Mouse (Mus musculus): Measurements from ENCODE around the gene Hist1h3c. TPM values are rescaled to one million over a fixed set of nuclear protein-coding genes. Genes with fewer than 3 reads are reported as not detected.
A peak's percentile ranks its signal among the peaks of the same experiment; 100 is the strongest.
"Not testable (repeated sequence)": the region's sequence is repeated elsewhere in the genome, so short reads cannot be mapped to it uniquely, and the experiment has no call there.

The Hist1h3c gene
- 1.5 and 2.7 TPM in 2 replicates for polyA plus RNA-seq (2015; fragmentation: Nextera tagmentation; extraction: Ambion mirVana)

DNA sequence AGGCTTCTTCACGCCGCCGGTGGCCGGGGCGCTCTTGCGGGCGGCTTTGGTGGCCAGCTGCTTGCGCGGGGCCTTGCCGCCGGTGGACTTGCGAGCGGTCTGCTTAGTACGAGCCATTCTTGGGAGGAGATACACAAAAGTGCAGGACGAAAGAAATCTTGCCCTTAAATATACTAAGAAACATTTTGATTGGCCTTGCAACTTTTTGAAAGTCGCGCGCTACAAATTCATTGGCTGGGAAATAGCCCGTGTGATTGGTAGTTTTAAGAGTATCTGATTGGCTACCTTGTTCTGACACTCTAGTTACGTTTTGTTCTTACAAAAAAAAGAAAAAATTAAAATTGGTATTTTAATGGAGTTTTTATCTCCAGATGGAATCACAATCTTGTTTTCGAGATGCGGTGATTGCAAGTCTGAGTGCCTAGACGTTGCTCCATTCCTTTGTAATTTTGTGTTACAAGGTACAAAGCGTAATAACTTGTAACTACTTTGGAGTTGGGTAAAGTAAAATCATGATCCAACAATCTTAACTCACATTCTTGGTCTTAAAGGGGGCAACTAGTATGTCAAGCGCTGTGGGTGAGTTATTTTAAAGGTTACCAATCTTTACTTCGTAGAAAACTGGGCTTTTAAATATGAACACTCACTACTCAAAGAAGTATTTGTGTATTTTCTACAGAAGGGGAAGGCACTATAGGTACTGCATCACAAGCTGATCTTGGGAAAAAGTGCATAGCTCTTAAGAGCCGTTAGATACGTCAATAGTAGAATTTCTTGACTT is at the start of gene Hist1h3c:
TSS of gene Hist1h3c (minus strand) at position 222 of the 781 bp plus-strand sequence.
- H3K27ac ChIP-seq (replicated peaks), result peak within 1 kb of the TSS; percentile 95
- H3K4me1 ChIP-seq (replicated peaks), result peaks cover 26% of the 10 kb centered on the region
- H3K27me3 ChIP-seq, result no peaks in the 10 kb centered on the region
- no peaks in the 10 kb centered on the region for H3K9me3 ChIP-seq
- peak within 1 kb of the TSS; percentile 61 for H3K9ac ChIP-seq
- WGBS, result under 1% methylated on average over 25 of the region's 28 CpGs
- ATAC-seq (ENCODE audit: low read depth), result peak; percentile 57
- H3K36me3 ChIP-seq, result no peaks in the 10 kb centered on the region
- peak within 1 kb of the TSS; percentile 71 for H3K4me2 ChIP-seq
- peak within 1 kb of the TSS; percentile 41 for H3K4me3 ChIP-seq

GRCm38 (mm10) chr13:23792520-23792919 is 47.1 kb upstream of the Hist1h3c start:
- H3K4me3 ChIP-seq, result no peak overlapping the region
- H3K9ac ChIP-seq, result no peak overlapping the region
- no peaks in the 10 kb centered on the region for H3K36me3 ChIP-seq
- 47% methylated on average over 2 of the region's 2 CpGs for WGBS
- ATAC-seq (ENCODE audit: low read depth), result no peak
- H3K9me3 ChIP-seq, result no peaks in the 10 kb centered on the region
- no peak overlapping the region for H3K27ac ChIP-seq (replicated peaks)
- no peaks in the 10 kb centered on the region for H3K4me1 ChIP-seq (replicated peaks)
- H3K27me3 ChIP-seq, result no peaks in the 10 kb centered on the region
- no peak overlapping the region for H3K4me2 ChIP-seq

- WGBS, result 82% methylated on average over 4 of the region's 4 CpGs
Measured at GRCm38 (mm10) chr13:23779025-23779424, 33.6 kb upstream of the Hist1h3c start.

DNA sequence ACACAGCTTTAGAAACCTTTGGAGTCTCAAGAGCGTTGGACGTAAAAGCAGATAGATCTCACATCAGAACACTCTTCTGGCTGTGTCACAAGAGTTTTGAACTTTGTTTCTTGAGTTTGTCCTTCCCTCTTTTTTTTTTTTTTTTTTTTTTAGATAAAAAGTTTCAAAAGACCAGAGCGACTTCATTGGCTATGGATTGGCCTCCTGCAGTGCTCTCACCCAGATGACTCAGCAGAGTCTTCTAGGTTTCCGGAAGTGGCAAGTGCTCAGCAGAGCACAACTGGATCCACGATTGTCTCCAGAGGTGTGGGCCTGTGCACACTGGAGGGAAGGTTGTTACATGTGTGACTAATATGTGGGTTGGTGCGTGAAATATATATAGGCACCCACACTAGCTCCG is 32.9 kb upstream of the Hist1h3c start:
- Histone ChIP-seq H3K27me3 (no peaks in the 10 kb centered on the region), H3K9me3 (no peaks in the 10 kb centered on the region), H3K4me3 (no peak overlapping the region), H3K9ac (no peak overlapping the region), H3K36me3 (no peaks in the 10 kb centered on the region), H3K27ac (replicated peaks) (no peak overlapping the region), H3K4me2 (no peak overlapping the region), H3K4me1 (replicated peaks) (no peaks in the 10 kb centered on the region)
- WGBS, result 92% methylated on average over 7 of the region's 7 CpGs
- ATAC-seq (ENCODE audit: low read depth), result no peak

More at GRCm38 (mm10) chr13:23779025-23779424, 33.6 kb upstream of the Hist1h3c start:
- ATAC-seq (ENCODE audit: low read depth), result no peak
- H3K4me1 ChIP-seq (replicated peaks), result no peaks in the 10 kb centered on the region
- no peaks in the 10 kb centered on the region for H3K9me3 ChIP-seq
- no peak overlapping the region for H3K27ac ChIP-seq (replicated peaks)
- no peaks in the 10 kb centered on the region for H3K36me3 ChIP-seq
- H3K4me3 ChIP-seq, result no peak overlapping the region
- H3K9ac ChIP-seq, result no peak overlapping the region
- no peak overlapping the region for H3K4me2 ChIP-seq
- no peaks in the 10 kb centered on the region for H3K27me3 ChIP-seq

DNA sequence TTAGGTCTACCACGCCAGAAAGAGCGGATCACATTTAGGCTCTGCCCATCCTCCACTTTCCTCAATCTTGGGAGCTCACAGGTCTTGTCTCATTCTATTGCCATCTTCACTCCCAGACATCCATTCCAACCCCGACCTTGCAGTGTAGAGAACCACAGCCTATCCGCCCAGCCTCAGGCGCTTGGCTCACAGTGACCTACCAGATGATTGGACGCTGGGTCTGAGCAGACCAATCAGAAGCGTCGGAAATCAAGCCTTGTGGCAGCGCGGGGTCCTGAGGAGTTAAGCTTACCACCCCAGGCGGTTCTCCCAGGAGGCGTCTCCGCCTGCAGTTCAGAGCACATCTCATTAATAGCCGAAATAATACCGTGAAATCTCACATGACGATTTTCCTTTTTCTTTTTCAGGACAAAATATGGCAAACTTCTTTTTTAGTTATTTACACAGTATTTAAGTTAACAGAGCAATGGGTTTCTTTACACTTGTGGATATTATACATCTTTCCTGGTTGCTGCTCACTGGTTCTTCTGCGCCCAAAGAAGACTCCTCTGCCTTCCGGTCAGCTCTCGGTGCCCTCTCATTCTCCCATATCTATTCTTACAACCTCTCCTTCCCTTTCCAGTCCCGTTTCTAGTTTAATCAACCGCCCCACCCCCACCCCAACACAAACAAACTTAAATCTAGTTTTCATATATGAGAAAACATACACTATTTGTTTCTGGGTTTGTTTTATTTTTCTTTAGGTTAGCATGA is 27.3 kb upstream of the Hist1h3c start:
- ATAC-seq (ENCODE audit: low read depth), result peak; percentile 92
- no peaks in the 10 kb centered on the region for H3K9me3 ChIP-seq
- peaks cover 4% of the 10 kb centered on the region for H3K4me1 ChIP-seq (replicated peaks)
- no peaks in the 10 kb centered on the region for H3K36me3 ChIP-seq
- H3K4me3 ChIP-seq, result peak overlapping the region; percentile 6; the same call in 1 of the 2 replicates
- 27% methylated on average over 21 of the region's 21 CpGs for WGBS
- peak overlapping the region; percentile 47 for H3K4me2 ChIP-seq
- H3K27me3 ChIP-seq, result no peaks in the 10 kb centered on the region
- H3K27ac ChIP-seq (replicated peaks), result no peak overlapping the region
- H3K9ac ChIP-seq, result no peak overlapping the region

- not testable (repeated sequence) for H3K27ac ChIP-seq (replicated peaks); H3K27me3 ChIP-seq; H3K4me1 ChIP-seq (replicated peaks)
Measured at GRCm38 (mm10) chr13:23769613-23770012, 24.2 kb upstream of the Hist1h3c start, which contains the start of gene Trim38. Trim38 (plus strand) TSS chr13:23769913.

DNA sequence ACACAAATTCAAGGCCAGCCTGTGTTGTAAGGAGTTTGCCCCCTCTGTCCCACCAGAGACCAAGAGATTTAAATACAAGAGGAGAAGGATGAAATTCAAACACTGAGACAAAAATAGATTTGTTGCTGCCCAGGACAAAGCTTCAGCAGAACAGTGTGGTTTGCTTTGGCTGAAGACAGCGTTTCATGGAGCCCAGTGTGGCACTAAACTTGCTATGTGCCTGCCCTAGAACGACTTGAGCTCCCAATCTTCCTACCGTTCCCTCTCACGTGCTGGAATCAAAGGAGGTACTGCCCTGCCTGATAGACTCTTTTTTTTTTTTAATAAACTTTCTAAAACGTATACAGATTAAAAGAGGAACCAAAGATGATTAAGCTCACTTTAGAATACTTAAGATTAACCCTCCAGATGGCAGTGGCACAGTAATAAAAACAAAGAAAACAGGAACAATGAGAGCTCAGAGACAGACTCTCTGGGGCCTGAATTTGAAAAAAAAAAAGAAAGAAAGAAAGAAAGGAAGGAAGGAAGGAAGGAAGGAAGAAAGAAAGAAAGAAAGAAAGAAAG is 23.5 kb upstream of the Hist1h3c start:
- Histone ChIP-seq H3K27ac (replicated peaks) (no peak overlapping the region), H3K9me3 (no peaks in the 10 kb centered on the region), H3K9ac (no peak overlapping the region), H3K4me2 (no peak overlapping the region), H3K27me3 (no peaks in the 10 kb centered on the region), H3K4me1 (replicated peaks) (peaks cover 10% of the 10 kb centered on the region), H3K36me3 (no peaks in the 10 kb centered on the region), H3K4me3 (no peak overlapping the region)
- WGBS, result 50% methylated on average over 5 of the region's 5 CpGs
- no peak for ATAC-seq (ENCODE audit: low read depth)

More at GRCm38 (mm10) chr13:23769613-23770012, 24.2 kb upstream of the Hist1h3c start, which contains the start of gene Trim38:
- not testable (repeated sequence) for H3K9ac ChIP-seq; H3K4me2 ChIP-seq; ATAC-seq (ENCODE audit: low read depth); H3K9me3 ChIP-seq; H3K36me3 ChIP-seq; H3K4me3 ChIP-seq
- 89% methylated on average over 2 of the region's 2 CpGs for WGBS

- no peak overlapping the region for H3K27ac ChIP-seq (replicated peaks)
- no peak for ATAC-seq (ENCODE audit: low read depth)
- no peaks in the 10 kb centered on the region for H3K36me3 ChIP-seq
- peaks cover 16% of the 10 kb centered on the region for H3K4me1 ChIP-seq (replicated peaks)
- H3K9me3 ChIP-seq, result no peaks in the 10 kb centered on the region
- no peak overlapping the region for H3K4me2 ChIP-seq
- H3K27me3 ChIP-seq, result no peaks in the 10 kb centered on the region
- H3K4me3 ChIP-seq, result no peak overlapping the region
- no peak overlapping the region for H3K9ac ChIP-seq
Measured at GRCm38 (mm10) chr13:23766772-23767171, 21.4 kb upstream of the Hist1h3c start.

DNA sequence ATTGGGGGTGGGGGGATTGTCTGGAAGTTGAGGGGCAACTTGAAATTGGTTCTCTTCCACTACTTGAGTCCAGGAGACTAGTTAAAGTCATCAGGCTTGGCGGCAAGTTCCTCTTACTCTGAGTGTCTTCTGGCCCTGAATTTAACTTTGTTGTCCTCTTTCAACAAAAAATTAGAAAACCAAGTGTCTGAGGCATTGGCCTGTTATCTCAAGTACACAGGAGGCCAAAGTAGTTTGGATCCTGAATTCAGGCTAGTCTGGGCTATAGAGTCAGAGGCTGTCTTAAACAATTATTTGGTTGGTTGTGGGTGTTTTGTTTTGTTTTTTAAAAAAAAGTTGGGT is 19.7 kb upstream of the Hist1h3c start:
- Histone ChIP-seq H3K4me3 (no peak overlapping the region), H3K4me1 (replicated peaks) (peaks cover 25% of the 10 kb centered on the region), H3K36me3 (no peaks in the 10 kb centered on the region), H3K4me2 (no peak overlapping the region), H3K9ac (no peak overlapping the region), H3K9me3 (no peaks in the 10 kb centered on the region), H3K27me3 (no peaks in the 10 kb centered on the region), H3K27ac (replicated peaks) (no peak overlapping the region)
- 79% methylated on average over 1 of the region's 1 CpGs for WGBS
- no peak for ATAC-seq (ENCODE audit: low read depth)

DNA sequence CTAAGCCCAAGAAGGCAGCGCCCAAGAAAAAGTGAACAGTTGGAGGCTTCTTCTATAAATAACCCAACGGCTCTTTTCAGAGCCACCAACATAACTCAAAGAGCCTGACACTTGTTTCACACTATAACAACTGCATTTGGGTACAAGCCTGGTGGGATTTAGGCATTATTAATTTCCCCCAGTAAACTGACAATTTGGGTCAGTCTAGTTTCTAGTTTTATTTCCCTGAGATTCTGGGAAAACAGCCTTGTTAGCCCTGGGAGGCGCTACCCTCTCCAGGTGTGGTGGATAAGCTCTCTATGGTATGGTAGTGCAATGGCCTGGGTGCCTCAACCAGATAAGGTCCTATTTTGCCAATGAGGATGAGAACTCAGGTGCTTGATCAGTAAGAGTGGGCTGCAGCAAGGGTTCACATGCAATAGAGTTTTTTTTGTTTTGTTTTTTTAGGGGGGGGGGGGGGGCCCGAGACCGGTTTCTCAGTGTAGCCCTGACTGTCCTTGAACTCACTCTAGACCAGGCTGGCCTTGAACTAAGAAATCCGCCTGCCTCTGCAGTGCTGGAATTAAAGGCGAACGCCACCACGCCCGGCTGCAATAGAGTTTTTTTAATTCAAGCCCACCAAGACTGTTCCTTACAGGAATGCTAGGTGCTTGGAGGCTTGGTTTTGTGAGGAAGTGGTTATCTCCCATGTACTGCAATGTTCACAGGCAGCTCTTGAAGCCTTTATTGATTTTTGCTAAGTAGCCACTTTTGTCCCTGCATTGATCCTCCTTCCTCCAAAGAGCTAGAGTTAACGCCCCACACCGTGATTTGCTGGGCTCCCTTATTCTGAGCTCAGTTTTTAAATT is 19.1 kb upstream of the Hist1h3c start:
- Histone ChIP-seq H3K36me3 (no peaks in the 10 kb centered on the region), H3K9ac (peak overlapping the region; percentile 80), H3K9me3 (no peaks in the 10 kb centered on the region), H3K4me2 (peak overlapping the region; percentile 79), H3K27me3 (no peaks in the 10 kb centered on the region), H3K27ac (replicated peaks) (peak overlapping the region; percentile 90), H3K4me1 (replicated peaks) (peaks cover 29% of the 10 kb centered on the region), H3K4me3 (peak overlapping the region; percentile 59)
- no peak for ATAC-seq (ENCODE audit: low read depth)
- 31% methylated on average over 12 of the region's 12 CpGs for WGBS

DNA sequence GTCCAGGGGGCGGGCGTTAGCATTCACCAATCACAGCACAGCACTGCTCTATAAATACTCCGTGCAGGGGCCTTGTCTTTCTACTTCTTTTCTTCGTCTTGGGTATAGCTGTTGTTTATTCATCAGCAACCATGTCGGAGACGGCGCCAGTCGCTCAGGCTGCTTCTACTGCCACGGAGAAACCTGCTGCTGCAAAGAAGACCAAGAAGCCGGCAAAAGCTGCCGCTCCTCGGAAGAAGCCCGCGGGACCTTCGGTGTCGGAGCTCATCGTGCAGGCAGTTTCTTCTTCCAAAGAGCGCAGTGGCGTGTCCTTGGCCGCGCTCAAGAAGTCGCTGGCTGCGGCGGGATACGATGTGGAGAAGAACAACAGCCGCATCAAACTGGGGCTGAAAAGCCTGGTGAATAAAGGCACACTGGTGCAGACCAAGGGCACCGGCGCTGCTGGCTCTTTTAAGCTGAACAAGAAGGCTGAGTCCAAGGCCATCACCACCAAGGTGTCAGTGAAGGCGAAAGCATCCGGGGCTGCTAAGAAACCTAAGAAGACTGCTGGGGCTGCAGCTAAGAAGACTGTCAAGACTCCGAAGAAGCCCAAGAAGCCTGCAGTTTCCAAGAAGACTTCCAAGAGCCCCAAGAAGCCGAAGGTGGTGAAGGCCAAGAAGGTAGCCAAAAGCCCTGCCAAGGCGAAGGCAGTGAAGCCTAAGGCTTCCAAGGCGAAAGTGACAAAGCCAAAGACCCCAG is 18.4 kb upstream of the Hist1h3c start, which contains the start of gene Hist1h1a:
TSS of gene Hist1h1a (plus strand) at position 81 of the 738 bp plus-strand sequence.
- no peaks in the 10 kb centered on the region for H3K36me3 ChIP-seq
- no peaks in the 10 kb centered on the region for H3K9me3 ChIP-seq
- peak within 1 kb of the TSS; percentile 79 for H3K4me2 ChIP-seq
- H3K27me3 ChIP-seq, result no peaks in the 10 kb centered on the region
- H3K9ac ChIP-seq, result peak within 1 kb of the TSS; percentile 80
- peak within 1 kb of the TSS; percentile 90 for H3K27ac ChIP-seq (replicated peaks)
- ATAC-seq (ENCODE audit: low read depth), result peak; percentile 74
- peak within 1 kb of the TSS; percentile 59 for H3K4me3 ChIP-seq
- WGBS, result 3% methylated on average over 34 of the region's 34 CpGs
- H3K4me1 ChIP-seq (replicated peaks), result peaks cover 29% of the 10 kb centered on the region
